Mouse (Mus musculus) cerebellum, adult 2 months (tissue): Measurements from ENCODE around the gene Nsun2.

Source experiments
- CTCF ChIP-seq: fragments of 200-500 bp; IDR thresholded peaks from 2 replicates; pipeline ENCODE4 v1.5.1; 2011; ENCODE audit warnings: low read depth, mild to moderate bottlenecking, control low read depth, low read length, moderate library complexity, borderline replicate concordance; ENCODE audit not compliant: insufficient read depth
- POLR2A ChIP-seq: fragments of 200-500 bp; IDR thresholded peaks from 2 replicates; pipeline ENCODE4 v1.6.1; 2011; ENCODE audit warnings: low read length, control low read depth, borderline replicate concordance; ENCODE audit not compliant: insufficient read depth

DNA sequence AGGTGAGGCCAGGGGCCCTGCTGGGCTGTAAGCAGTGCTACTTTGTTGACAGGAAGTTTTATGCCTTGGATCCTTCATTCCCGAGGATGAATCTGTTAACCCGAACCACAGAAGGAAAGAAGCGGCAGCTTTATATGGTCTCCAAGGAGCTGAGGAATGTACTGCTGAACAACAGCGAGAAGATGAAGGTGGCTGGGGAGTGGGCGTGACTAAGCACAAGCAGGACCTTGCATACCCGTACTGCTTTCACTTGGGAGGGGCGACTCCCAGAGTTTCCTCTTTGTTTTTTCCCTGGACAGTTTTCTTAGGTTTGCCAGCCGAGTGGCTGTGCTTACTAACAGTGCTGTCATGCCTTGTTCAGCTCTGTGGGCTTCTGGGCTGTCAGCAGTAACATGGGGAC is 97.0 kb downstream of the Nsun2 start:
- TF ChIP-seq CTCF (no peak), POLR2A (no peak)
